Mouse (Mus musculus): ENCODE results near the gene Aph1a. TPM values are rescaled to one million over a fixed set of nuclear protein-coding genes. Genes with fewer than 3 reads are reported as not detected.
"Not testable (repeated sequence)": the region's sequence is repeated elsewhere in the genome, so short reads cannot be mapped to it uniquely, and the experiment has no call there.

The Aph1a gene
- total RNA-seq, 2 experiments from 2014 or later, result 113 to 114 TPM

DNA sequence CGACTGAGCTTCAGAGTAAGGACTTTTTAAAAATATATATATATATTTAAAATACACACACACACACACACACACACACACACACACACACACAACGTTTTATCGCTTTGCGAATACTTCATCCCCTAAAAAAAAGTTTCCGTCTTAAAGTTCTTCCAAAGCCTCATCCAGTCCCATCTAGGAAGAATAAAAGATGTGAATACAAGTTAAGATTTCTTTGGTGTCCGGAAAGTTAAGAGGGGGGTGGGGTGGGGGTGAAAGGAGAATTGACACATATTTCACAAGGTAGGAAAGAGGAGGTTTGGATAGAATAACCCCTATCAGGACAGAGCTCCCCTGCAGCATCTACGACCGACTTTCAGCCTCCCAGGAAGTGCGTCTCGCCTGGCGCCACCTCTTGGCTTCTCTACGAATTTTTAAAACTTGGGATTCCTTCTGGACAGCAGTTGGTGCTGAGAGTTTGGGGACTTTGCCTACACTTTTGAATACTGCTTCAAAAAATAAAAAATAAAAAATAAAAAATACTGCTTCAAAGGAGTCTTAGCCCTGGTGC, 12.2 kb downstream of the Aph1a start:
- peak; percentile 63 to 69 for DNase-seq
- intact Hi-C loops (cut with DNase I), result loop anchor here (1.0 kb wide), 1 partner anchor 23 kb away; no protein-coding TSS in a partner anchor

DNA sequence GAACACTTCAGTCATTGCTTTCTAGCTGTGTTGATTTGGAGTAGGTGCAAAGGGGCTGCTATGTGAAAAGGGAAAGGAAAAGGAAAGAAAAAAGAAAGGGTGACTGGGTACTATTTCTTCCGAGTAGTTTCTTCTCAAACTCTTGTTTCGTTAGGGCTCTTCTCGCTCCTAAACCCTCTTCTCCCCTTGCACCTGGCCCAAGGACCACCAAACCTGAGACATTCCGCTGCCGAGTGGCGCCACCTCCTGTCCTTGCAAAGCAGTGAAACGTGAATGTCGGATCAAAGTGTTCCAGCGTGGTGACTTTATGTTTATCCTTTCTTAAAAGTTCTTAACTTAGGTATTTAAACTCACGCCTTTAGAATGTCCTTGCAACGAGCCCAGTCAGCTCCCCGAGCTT, 13.1 kb downstream of the Aph1a start:
- DNase-seq, result peak; percentile 63 to 71

DNA sequence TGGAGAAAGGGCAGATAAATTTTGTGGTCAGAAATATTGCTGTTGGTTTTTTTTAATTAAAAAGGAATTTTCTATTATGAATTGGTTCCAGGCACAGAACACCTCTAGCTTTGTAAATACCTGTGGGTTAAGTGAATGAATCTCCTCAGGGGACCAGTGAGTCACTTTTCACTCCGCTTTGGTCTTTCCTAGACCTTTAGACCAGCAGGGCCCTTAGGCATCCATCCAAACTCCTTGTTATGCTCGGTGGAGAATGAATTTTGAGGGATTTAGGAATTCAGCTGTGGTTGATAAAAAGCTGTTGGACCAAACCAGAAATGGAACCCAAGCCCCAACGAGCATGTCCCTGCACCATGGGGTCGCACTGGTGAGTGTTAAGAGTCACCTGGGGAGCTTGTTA, 13.8 kb downstream of the Aph1a start:
- DNase-seq, result no peak
- intact Hi-C loops (cut with DNase I), result loop anchor here (1.0 kb wide), 1 partner anchor 47 kb away; no protein-coding TSS in a partner anchor

More for the DNA sequence above, 13.1 kb downstream of the Aph1a start:
- intact Hi-C loops (cut with DNase I), result loop anchor here (1.0 kb wide), 2 partner anchors 24 to 47 kb away; no protein-coding TSS in a partner anchor

DNA sequence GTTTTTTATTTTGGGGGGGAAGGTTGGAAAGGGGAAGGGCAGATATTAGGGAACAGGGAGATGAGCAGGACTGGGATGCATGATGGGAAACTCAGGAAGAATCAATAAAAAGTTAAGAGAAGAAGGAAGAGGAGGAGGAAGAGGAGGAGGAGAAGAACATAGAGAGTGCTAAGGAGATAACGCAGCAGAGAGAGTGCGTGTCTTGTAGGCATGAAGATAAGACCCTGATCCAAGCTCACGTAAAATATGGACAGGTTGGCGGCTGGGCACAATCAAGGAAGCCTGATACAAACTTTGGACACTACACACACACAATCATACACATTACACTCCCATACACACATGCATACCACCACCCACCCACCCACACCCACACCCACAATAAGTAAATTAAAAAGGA, 20.9 kb downstream of the Aph1a start:
- DNase-seq, result no peak
- intact Hi-C loops (cut with DNase I), result no loop called here

DNA sequence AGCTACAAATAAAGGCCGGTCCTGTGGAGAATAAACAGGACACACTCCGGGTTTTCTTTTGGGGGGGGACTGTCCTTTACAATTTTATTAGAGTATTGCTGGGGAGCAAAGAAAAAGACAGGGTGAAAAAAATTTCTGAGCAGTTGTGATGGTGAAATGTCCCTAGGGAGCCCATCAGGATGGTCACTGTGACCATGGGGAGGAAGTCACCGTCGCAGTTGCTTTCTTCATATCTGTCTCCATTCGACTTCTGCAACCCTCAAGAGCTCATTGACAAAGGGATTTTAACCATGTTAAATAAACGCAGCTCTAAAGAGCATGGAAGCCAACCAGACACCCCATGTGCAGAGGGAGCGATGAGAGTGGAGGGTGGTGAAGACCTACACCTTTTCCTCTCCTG, 23.0 kb downstream of the Aph1a start:
- DNase-seq, result no peak
- intact Hi-C loops (cut with DNase I), result no loop called here

- DNase-seq; intact Hi-C loops (cut with DNase I): not testable (repeated sequence)
Measured at GRCm38 (mm10) chr3:95920532-95920931, 26.8 kb downstream of the Aph1a start.

DNA sequence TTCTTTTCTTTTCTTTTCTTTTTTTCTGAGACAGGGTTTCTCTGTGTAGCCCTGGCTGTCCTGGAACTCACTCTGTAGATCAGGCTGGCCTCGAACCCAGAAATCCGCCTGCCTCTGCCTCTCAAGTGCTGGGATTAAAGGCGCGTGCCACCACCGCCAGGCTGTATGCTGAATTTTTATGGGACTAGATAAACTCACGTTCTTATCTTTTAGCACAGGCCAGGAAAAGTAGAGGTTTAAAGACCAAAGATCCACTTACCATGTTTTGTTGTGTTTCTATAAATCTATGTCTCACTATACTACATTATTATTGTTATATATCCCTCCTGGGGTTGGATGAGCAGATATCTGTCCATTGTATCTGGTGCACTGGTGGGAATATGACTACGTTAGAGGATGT, 29.7 kb downstream of the Aph1a start:
- intact Hi-C loops (cut with DNase I), result not testable (repeated sequence)

GRCm38 (mm10) chr3:95924185-95924584, 30.4 kb downstream of the Aph1a start:
- DNase-seq, result no peak
- intact Hi-C loops (cut with DNase I), result no loop called here

More for the DNA sequence above, 29.7 kb downstream of the Aph1a start:
- not testable (repeated sequence) for DNase-seq

DNA sequence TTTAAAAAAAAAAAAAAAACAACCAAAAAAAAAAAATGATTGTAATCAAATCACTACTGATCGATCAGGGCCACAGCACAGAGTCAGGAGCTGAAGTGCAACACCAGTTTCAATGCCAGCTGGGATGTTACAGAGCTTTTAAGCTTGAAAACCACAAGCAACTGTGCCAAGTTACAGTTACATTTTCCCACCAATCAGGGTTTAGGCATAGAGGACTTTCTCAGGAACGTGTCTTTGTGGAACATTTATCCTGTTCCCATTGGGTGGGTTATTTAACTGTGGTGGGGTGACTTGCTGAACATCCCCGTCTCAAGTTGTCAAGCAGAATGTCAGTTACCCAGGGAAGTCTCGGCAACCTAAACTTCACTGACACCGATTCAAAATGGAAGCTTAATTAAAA, 31.3 kb downstream of the Aph1a start:
- intact Hi-C loops (cut with DNase I), result no loop called here
- DNase-seq, result no peak

GRCm38 (mm10) chr3:95928261-95928657, 34.5 kb downstream of the Aph1a start:
- intact Hi-C loops (cut with DNase I), result no loop called here

GRCm38 (mm10) chr3:95928658-95929503, 35.1 kb downstream of the Aph1a start, which contains the start of gene Anp32e:
Gene Anp32e, plus strand, starts transcription at chr3:95929246.
- DNase-seq, result peak; percentile 95 to 97
- intact Hi-C loops (cut with DNase I), result no loop called here

More at GRCm38 (mm10) chr3:95928261-95928657, 34.5 kb downstream of the Aph1a start:
- DNase-seq, result no peak

DNA sequence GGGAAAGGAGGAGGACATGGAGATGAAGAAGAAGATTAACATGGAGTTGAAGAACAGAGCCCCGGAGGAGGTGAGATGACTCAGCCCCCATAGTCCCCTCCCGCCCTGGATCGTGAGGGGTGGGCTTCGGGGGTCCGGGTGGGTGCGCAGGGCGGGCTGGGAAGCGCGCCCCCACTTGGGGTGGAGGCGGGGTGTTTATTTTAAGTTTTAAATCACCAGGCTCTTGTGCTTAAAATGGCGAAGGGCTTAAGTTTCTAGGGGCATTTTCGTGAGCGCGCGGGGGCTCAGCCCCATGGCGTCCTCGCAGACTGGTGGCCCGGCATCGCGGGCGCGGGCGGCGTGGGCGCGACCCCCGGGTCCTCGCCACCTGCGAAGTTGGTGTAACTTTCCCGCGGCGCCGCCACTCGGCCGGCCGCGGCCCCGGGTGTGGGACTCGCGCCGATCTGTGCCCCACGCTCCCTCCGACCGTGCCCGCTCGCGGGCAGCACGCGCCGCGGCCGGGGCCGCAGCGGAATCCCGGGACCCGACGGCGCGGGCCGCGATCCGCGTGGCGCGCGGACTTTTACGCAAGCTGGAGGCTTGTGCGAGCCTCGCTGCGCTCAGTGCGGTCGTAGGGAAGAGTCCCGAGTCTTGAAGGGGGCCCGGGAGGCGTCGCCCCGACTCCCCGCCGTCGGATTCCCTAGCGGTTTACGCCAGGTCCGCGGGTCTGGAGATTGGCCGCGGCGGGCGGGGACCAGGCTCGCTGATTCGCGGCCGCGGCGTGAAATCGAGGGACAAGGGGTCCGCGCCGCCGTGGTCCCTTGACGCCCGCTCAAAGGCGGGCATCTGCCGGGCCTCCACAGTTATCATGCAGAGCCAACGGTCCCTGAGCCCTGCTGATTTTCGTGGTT, 36.1 kb downstream of the Aph1a start:
- intact Hi-C loops (cut with DNase I), result loop anchor here (2.0 kb wide), 1 partner anchor 17 kb away; no protein-coding TSS in a partner anchor
- DNase-seq, result peak; percentile 50 to 63

DNA sequence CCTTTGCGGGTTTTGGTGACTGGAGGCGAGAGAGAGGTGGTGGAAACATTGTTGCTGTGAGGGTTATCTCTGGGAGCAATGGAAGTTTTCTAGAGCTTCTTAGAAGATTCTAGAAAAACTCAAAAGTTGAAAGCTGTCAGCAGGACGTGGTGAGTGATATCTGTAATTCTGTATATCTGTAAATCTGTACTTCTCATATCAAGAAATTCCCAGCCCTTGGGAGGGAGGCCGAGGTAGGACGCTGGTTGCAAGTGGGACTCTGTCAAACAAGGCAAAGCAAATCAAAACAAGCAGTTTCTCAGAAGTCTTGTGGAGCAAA, 36.7 kb downstream of the Aph1a start:
- DNase-seq, result no peak
- intact Hi-C loops (cut with DNase I), result loop anchor here (2.0 kb wide), 1 partner anchor 16 kb away; no protein-coding TSS in a partner anchor

DNA sequence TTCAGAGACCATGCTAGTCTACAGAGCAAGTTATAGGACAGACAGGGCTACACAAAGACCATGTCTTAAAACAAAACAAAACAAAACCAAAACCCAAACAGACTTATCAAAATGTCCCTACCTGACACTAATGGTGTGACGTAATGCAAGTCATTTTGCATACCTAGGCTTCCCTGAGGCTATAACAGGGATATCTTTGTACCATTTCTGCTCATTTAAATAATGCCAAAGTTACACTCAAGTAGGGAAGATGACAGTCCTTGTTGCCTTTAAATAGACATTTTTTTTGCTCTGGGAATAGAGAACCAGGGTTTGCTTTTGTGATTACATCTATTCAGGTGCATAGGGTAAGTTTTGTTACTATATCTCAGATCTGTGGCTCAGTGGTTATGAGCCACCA, 37.7 kb downstream of the Aph1a start:
- intact Hi-C loops (cut with DNase I), result loop anchor here (2.0 kb wide), 1 partner anchor 15 kb away; no protein-coding TSS in a partner anchor
- DNase-seq, result no peak

GRCm38 (mm10) chr3:95932157-95932556, 38.4 kb downstream of the Aph1a start:
- intact Hi-C loops (cut with DNase I), result no loop called here
- DNase-seq, result no peak

DNA sequence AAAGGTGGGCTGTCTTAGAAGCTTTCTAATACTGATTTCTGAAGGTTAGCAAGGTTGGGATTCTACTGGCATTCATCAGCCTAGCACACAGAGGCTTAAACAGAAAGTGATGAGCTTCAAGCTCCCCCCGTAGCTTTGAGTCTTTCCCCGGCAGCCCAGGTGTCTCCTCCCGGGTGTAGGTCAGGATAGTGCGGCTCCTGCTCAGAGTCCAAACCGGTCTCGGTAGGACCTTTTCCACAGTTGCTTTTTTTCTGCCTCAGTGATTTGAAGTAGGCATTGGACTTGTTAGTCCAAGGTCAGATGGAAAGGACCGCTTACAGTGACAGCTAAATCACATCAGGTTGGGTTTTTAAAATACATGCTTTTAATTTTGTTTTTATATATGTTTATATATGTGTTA, 38.8 kb downstream of the Aph1a start:
- DNase-seq, result no peak
- intact Hi-C loops (cut with DNase I), result no loop called here

DNA sequence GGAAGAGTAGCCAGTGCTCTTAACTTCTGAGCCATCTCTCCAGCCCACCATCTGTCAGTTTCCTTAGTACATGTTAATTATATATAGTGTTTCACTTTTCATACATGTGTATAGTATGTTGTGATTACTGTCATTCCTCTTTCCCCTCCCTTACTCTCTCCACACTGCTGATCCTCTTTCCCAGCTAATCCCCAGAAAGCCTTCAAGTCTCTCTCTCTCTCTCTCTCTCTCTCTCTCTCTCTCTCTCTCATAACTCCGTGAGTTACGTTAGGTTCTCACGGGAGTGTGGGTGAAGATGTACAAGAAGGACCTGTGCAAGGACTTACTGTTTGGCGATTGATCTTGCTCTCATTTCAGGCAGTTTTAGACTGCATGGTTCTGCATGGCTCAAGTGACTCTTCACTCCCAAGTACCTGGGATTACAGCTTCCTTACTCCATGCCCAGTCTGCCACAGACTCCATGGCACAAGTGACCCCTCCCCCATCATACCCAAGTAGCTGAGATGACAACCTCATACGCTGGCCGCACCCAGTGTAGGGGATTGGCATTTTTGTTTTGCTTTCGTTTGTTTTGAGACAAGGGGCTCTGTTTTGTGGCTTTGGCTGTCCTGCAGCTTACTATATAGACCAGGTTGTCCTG, 39.5 kb downstream of the Aph1a start:
- DNase-seq, result no peak
- intact Hi-C loops (cut with DNase I), result no loop called here

DNA sequence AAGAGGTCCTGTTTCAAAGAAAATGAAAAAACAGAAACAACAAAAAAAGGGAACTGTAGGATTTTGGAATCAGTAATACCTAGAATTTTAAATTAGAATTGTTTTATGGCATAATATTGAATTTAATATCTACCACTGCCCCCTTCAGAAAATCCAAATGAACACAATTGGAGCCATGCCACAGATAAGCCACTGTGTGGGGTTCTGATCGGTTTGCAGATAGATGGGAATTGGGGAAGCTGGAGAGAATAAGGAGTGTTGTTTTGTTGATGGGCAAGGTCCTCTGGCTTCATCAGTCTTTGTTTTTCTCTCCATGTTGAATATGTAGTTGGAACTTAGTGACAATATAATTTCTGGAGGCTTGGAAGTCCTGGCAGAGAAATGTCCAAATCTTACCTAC, 40.7 kb downstream of the Aph1a start:
- no peak for DNase-seq
- intact Hi-C loops (cut with DNase I), result no loop called here

DNA sequence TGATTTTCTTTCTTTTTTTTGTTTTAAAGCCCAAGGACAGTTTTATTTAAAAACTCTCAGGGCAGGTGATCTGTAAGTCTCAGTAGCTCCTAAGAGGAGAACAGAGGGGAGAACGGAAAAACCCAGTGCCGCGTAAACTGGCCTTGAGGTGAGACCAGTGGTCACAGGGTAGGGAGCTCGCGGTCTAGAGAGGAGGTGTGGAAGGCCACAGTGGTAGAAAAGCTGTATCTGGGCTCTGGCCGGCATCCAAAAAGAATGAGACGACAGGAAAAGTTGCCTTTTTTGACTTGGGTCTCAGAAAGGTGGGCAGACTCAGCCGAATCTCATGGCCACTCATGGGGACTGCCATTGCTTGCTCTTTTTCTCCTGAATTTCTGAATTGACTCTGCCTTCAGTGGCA, 44.4 kb downstream of the Aph1a start:
- intact Hi-C loops (cut with DNase I), result loop anchor here (2.0 kb wide), 1 partner anchor 27 kb away; no protein-coding TSS in a partner anchor
- DNase-seq, result no peak

DNA sequence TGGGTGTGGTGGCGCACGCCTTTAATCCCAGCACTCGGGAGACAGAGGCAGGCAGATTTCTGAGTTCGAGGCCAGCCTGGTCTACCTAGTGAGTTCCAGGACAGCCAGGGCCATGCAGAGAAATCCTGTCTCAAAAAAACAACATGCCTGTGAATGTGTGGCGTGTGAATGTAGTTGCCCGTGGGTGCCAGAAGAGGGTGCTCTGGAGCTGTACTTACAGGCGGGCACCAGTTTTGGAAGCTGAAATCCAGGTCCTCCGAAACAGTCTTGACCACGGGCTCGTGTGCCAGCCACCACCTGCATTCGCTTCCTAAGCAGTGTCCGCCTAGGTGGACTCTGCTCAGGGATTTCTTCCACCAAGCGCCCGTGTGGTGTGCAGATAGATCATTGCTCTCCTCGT, 45.1 kb downstream of the Aph1a start:
- intact Hi-C loops (cut with DNase I), result loop anchor here (2.0 kb wide), 1 partner anchor 26 kb away; no protein-coding TSS in a partner anchor
- no peak for DNase-seq

Data from heart, postnatal 14 days (tissue).